Mouse (Mus musculus) CH12.LX (cell line): ENCODE measurements at regions not wholly inside any gene's neighbourhood (a gene's known extent, or its start where the extent isn't known, plus 50 kb on each side); places are given as distances from the start of the nearest gene placed in this dataset.

Experiments used
- DNase-seq: peaks from one replicate; pipeline ENCODE4 v3.0.0-alpha.2; 2013; ENCODE audit errors: extremely low read depth
- H3K27ac ChIP-seq: 2 replicates; pipeline ENCODE4 v1.5.1; 2012; ENCODE audit warnings: low read depth, mild to moderate bottlenecking, control low read depth, moderate library complexity; ENCODE audit not compliant: insufficient read depth
- H3K27me3 ChIP-seq: replicated peaks from 2 replicates; pipeline ENCODE3; 2012; ENCODE audit warnings: inconsistent platforms
- H3K36me3 ChIP-seq, 2 experiments: replicated peaks in 1 of 2; 2 replicates each; pipeline versions ENCODE3 to v1.6.1; 2012; ENCODE audit warnings: inconsistent platforms in 1 of 2, low read length in 1 of 2, mild to moderate bottlenecking in 1 of 2, mixed read lengths in 1 of 2, moderate library complexity in 1 of 2; ENCODE audit not compliant: control insufficient read depth in 1 of 2, insufficient read depth in 1 of 2
- H3K4me1 ChIP-seq, 2 experiments: 2 replicates each; pipeline ENCODE4 v1.6.1; 2012; ENCODE audit warnings: inconsistent platforms in 1 of 2, moderate library complexity in 1 of 2; ENCODE audit not compliant: insufficient read depth in 2 of 2, control insufficient read depth in 1 of 2
- H3K4me2 ChIP-seq: 2 replicates; pipeline ENCODE4 v1.6.1; 2012; ENCODE audit warnings: low read depth, mild to moderate bottlenecking, control low read depth; ENCODE audit not compliant: poor library complexity, insufficient read depth, severe bottlenecking
- H3K4me3 ChIP-seq, 3 experiments: fragments of 150-350 bp in 1 of 3; sonication (generic) in 1 of 3; replicated peaks in 1 of 3; 2 replicates each; pipeline versions ENCODE3 to v1.5.1; 2011 to 2012; ENCODE audit warnings: low read depth in 2 of 3, low read length in 2 of 3, mild to moderate bottlenecking in 2 of 3, moderate library complexity in 2 of 3, control low read depth in 1 of 3, improper control_type of control experiment in 1 of 3, inconsistent platforms in 1 of 3, mixed read lengths in 1 of 3; ENCODE audit not compliant: poor library complexity in 1 of 3
- H3K79me2 ChIP-seq: replicated peaks from 2 replicates; pipeline ENCODE4 v1.6.1; 2012; ENCODE audit warnings: mild to moderate bottlenecking, moderate library complexity; ENCODE audit not compliant: control insufficient read depth, poor library complexity, insufficient read depth, severe bottlenecking; ENCODE audit errors: extremely low read depth
- H3K9ac ChIP-seq: 2 replicates; pipeline ENCODE4 v1.6.1; 2012; ENCODE audit warnings: low read depth, mild to moderate bottlenecking, control low read depth, moderate library complexity; ENCODE audit not compliant: insufficient read depth
- H3K9me3 ChIP-seq: replicated peaks from 2 replicates; pipeline ENCODE3; 2012; ENCODE audit warnings: low read length, inconsistent platforms, mixed read lengths
- CHD1 ChIP-seq: IDR thresholded peaks from 2 replicates; pipeline ENCODE4 v1.6.1; 2012; ENCODE audit warnings: low read depth, low read length, improper control_type of control experiment, inconsistent platforms
- CHD2 ChIP-seq: IDR thresholded peaks from 2 replicates; pipeline ENCODE4 v1.6.1; 2011; ENCODE audit warnings: low read length, improper control_type of control experiment
- CTCF ChIP-seq, 2 experiments: IDR thresholded peaks in 1 of 2; conservative IDR thresholded peaks in 1 of 2; 2 replicates each; pipeline ENCODE4 v1.5.1; 2011 to 2012; ENCODE audit warnings: low read depth in 2 of 2, low read length in 2 of 2, improper control_type of control experiment in 1 of 2, inconsistent platforms in 1 of 2, mild to moderate bottlenecking in 1 of 2, moderate library complexity in 1 of 2
- ELF1 ChIP-seq: IDR thresholded peaks from 2 replicates; pipeline ENCODE4 v1.6.1; 2014; ENCODE audit warnings: low read depth, mild to moderate bottlenecking, inconsistent platforms, low read length, improper control_type of control experiment
- EP300 ChIP-seq: IDR thresholded peaks from 2 replicates; pipeline ENCODE4 v1.6.1; 2011; ENCODE audit warnings: low read length, improper control_type of control experiment
- GABPA ChIP-seq: IDR thresholded peaks from 2 replicates; pipeline ENCODE4 v1.6.1; 2012; ENCODE audit warnings: low read depth, low read length, improper control_type of control experiment, inconsistent platforms; ENCODE audit not compliant: insufficient replicate concordance
- HCFC1 ChIP-seq: IDR thresholded peaks from 2 replicates; pipeline ENCODE4 v1.6.1; 2012; ENCODE audit warnings: low read depth, mild to moderate bottlenecking, inconsistent platforms, low read length, improper control_type of control experiment
- IRF4 ChIP-seq: IDR thresholded peaks from 2 replicates; pipeline ENCODE4 v1.6.1; 2014; ENCODE audit warnings: low read depth, mild to moderate bottlenecking, inconsistent platforms, low read length, improper control_type of control experiment
- JUN ChIP-seq: IDR thresholded peaks from 2 replicates; pipeline ENCODE4 v1.6.1; 2011; ENCODE audit warnings: low read depth, mild to moderate bottlenecking, low read length, improper control_type of control experiment, moderate library complexity; ENCODE audit not compliant: insufficient read depth
- KAT2A ChIP-seq: IDR thresholded peaks from 2 replicates; pipeline ENCODE4 v1.6.1; 2012; ENCODE audit warnings: low read length, improper control_type of control experiment, inconsistent platforms; ENCODE audit not compliant: insufficient replicate concordance
- MAFK ChIP-seq: IDR thresholded peaks from 2 replicates; pipeline ENCODE4 v1.6.1; 2011; ENCODE audit warnings: low read length, improper control_type of control experiment; ENCODE audit not compliant: insufficient replicate concordance
- MAX ChIP-seq: IDR thresholded peaks from 2 replicates; pipeline ENCODE4 v1.6.1; 2011; ENCODE audit warnings: low read length, improper control_type of control experiment
- MAZ ChIP-seq: IDR thresholded peaks from 2 replicates; pipeline ENCODE4 v1.6.1; 2012; ENCODE audit warnings: low read depth, mild to moderate bottlenecking, inconsistent platforms, low read length, improper control_type of control experiment, moderate library complexity
- MXI1 ChIP-seq: IDR thresholded peaks from 2 replicates; pipeline ENCODE4 v1.6.1; 2011; ENCODE audit warnings: mild to moderate bottlenecking, low read depth, low read length, improper control_type of control experiment
- MYC ChIP-seq: IDR thresholded peaks from 2 replicates; pipeline ENCODE4 v1.6.1; 2011; ENCODE audit warnings: low read depth, mild to moderate bottlenecking, improper control_type of control experiment, low read length
- NRF1 ChIP-seq: IDR thresholded peaks from 2 replicates; pipeline ENCODE4 v1.6.1; 2014; ENCODE audit warnings: low read depth, mild to moderate bottlenecking, inconsistent platforms, low read length, improper control_type of control experiment, moderate library complexity
- POLR2A ChIP-seq: IDR thresholded peaks from 2 replicates; pipeline ENCODE4 v1.6.1; 2011; ENCODE audit warnings: low read depth, mild to moderate bottlenecking, improper control_type of control experiment, low read length
- RAD21 ChIP-seq: IDR thresholded peaks from 2 replicates; pipeline ENCODE4 v1.6.1; 2011; ENCODE audit warnings: low read depth, mild to moderate bottlenecking, low read length, improper control_type of control experiment, moderate library complexity
- RCOR1 ChIP-seq: conservative IDR thresholded peaks from 2 replicates; pipeline ENCODE4 v1.6.1; 2012; ENCODE audit warnings: low read depth, mild to moderate bottlenecking, inconsistent platforms, low read length, improper control_type of control experiment
- SMC3 ChIP-seq: IDR thresholded peaks from 2 replicates; pipeline ENCODE4 v1.6.1; 2011; ENCODE audit warnings: low read depth, low read length, improper control_type of control experiment
- TCF12 ChIP-seq: IDR thresholded peaks from 2 replicates; pipeline ENCODE4 v1.6.1; 2014; ENCODE audit warnings: low read depth, mild to moderate bottlenecking, inconsistent platforms, low read length, improper control_type of control experiment
- UBTF ChIP-seq: IDR thresholded peaks from 2 replicates; pipeline ENCODE4 v1.6.1; 2012; ENCODE audit warnings: low read depth, mild to moderate bottlenecking, inconsistent platforms, low read length, improper control_type of control experiment, moderate library complexity
- USF1 ChIP-seq: IDR thresholded peaks from 2 replicates; pipeline ENCODE4 v1.6.1; 2014; ENCODE audit warnings: low read depth, mild to moderate bottlenecking, inconsistent platforms, low read length, improper control_type of control experiment
- ZC3H11A ChIP-seq: IDR thresholded peaks from 2 replicates; pipeline ENCODE4 v1.6.1; 2012; ENCODE audit warnings: low read depth, mild to moderate bottlenecking, inconsistent platforms, low read length, improper control_type of control experiment
- ZKSCAN1 ChIP-seq: IDR thresholded peaks from 2 replicates; pipeline ENCODE4 v1.6.1; 2012; ENCODE audit warnings: low read depth, inconsistent platforms, low read length, improper control_type of control experiment, borderline replicate concordance
- ZNF384 ChIP-seq: IDR thresholded peaks from 2 replicates; pipeline ENCODE4 v1.6.1; 2012; ENCODE audit warnings: low read depth, low read length, improper control_type of control experiment, inconsistent platforms
- dilution Hi-C: fragments of 300-500 bp; cut with MboI; formaldehyde crosslinking; loops from 2 replicates; pipeline ENCODE4 v1.14.3; 2020; ENCODE audit warnings: low sequenced_read_pairs; ENCODE audit not compliant: extremely low pct_unique_long_range_greater_than_20kb, extremely low pct_ligation_motif_present
- in situ Hi-C: fragments of 300-500 bp; cut with MboI; formaldehyde crosslinking; loops from 3 replicates; pipeline ENCODE4 v1.14.3; 2019; ENCODE audit warnings: low sequenced_read_pairs, low pct_ligation_motif_present, low pct_unique_long_range_greater_than_20kb, mixed read lengths

GRCm38 (mm10) chr10:95112837-95113388, 168.3 kb upstream of the Plxnc1 start:
- Histone ChIP-seq H3K79me2 (no peaks in the 10 kb centered on the region), H3K9ac (no peak overlapping the region)
- no peak for TF ChIP-seq MXI1
- TF ChIP-seq KAT2A, result no peak
- no peak for TF ChIP-seq MYC
- no peak for TF ChIP-seq MAX
- no peak for TF ChIP-seq ZC3H11A
- TF ChIP-seq, all 38 proteins: peak for 0
- in situ Hi-C loops (no loop called here), dilution Hi-C loops (no loop called here)
- H3K36me3 ChIP-seq, result no peaks in the 10 kb centered on the region
- no peak overlapping the region for H3K4me3 ChIP-seq
- H3K9me3 ChIP-seq, result no peaks in the 10 kb centered on the region
- no peak for DNase-seq
- no peaks in the 10 kb centered on the region for H3K27me3 ChIP-seq
- H3K27ac ChIP-seq, result no peak overlapping the region
- H3K4me2 ChIP-seq, result no peak overlapping the region
- peaks cover 2 to 15% of the 10 kb centered on the region in 2 experiments; a peak in 3 of 4 replicates for H3K4me1 ChIP-seq

GRCm38 (mm10) chr10:95112231-95112774, 167.7 kb upstream of the Plxnc1 start:
- H3K9ac ChIP-seq, result no peak overlapping the region
- no peak overlapping the region for H3K27ac ChIP-seq
- TF ChIP-seq RAD21 (peak; percentile 45), USF1 (no peak), MAZ (no peak), SMC3 (peak; percentile 52), ELF1 (no peak), IRF4 (no peak), RCOR1 (no peak), ZC3H11A (no peak), ZNF384 (no peak), MXI1 (no peak), CTCF (conservative IDR thresholded peaks at IDR 0.05 in 1 of 2, IDR thresholded peaks at IDR 0.05 in 1 of 2; ENCODE audit: low read depth in 2 of 2, low read length in 2 of 2) (peak; percentile 57 to 64; a peak in 3 of 4 replicates)
- TF ChIP-seq, all 38 proteins: peak for 3
- H3K27me3 ChIP-seq, result no peaks in the 10 kb centered on the region
- no peak overlapping the region for H3K4me3 ChIP-seq
- peaks cover 2 to 15% of the 10 kb centered on the region in 2 experiments; a peak in 3 of 4 replicates for H3K4me1 ChIP-seq
- DNase-seq, result no peak
- H3K79me2 ChIP-seq, result no peaks in the 10 kb centered on the region
- H3K36me3 ChIP-seq, result no peaks in the 10 kb centered on the region
- in situ Hi-C loops, result no loop called here
- dilution Hi-C loops, result no loop called here
- H3K9me3 ChIP-seq, result no peaks in the 10 kb centered on the region
- no peak overlapping the region for H3K4me2 ChIP-seq

- in situ Hi-C loops, result no loop called here
- Histone ChIP-seq H3K36me3 (no peaks in the 10 kb centered on the region), H3K27ac (no peak overlapping the region), H3K4me1 (peaks cover 2 to 15% of the 10 kb centered on the region in 2 experiments; a peak in 3 of 4 replicates), H3K4me2 (no peak overlapping the region), H3K4me3 (no peak overlapping the region), H3K27me3 (no peaks in the 10 kb centered on the region), H3K9ac (no peak overlapping the region), H3K79me2 (no peaks in the 10 kb centered on the region), H3K9me3 (no peaks in the 10 kb centered on the region)
- dilution Hi-C loops, result no loop called here
- no peak for DNase-seq
- TF ChIP-seq JUN (no peak), HCFC1 (no peak), ZKSCAN1 (no peak), POLR2A (no peak), ZC3H11A (no peak), USF1 (no peak), IRF4 (no peak), NRF1 (no peak), CHD1 (no peak), EP300 (no peak), GABPA (no peak), UBTF (no peak), TCF12 (no peak), MYC (no peak), ZNF384 (no peak), CHD2 (no peak), MAFK (no peak)
Measured at GRCm38 (mm10) chr10:95110786-95111185, 166.2 kb upstream of the Plxnc1 start.
